24 mouse cellular contexts compared by ENCODE assay signal in the genomic region with DNA sequence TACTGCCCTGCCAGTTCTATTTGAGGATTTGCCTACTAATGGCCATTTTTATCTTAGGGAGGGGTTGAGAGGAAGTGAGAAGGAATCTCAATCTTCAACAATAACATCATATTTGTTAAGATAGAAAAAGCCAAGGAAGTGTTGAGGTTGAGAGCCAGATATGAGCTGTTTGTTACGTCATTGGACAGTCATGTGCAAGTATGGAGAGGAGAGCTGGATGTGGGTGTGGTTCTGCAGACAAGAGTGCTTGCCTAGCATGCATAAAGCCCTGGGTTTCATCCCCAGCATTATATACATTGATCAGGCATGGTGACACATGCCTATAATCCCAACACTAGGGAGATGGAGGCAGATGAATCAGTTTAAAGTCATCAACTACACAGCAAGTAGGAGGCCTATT. TPM values are rescaled to one million over a fixed set of nuclear protein-coding genes. Genes with fewer than 3 reads are reported as not detected.
"Had no signal": no experiment of that assay in that cellular context is flagged by ENCODE, and none has a peak within 500 bp of the region (broad histone marks: within the 10 kb centered on the region; RNA-seq: fewer than 3 reads in every experiment).

No protein-coding gene starts in this region.

- H3K27ac ChIP-seq: liver, embryonic 15.5 days; midbrain, embryonic 10.5 days; midbrain, embryonic 12.5 days; neural tube, embryonic 13.5 days; neural tube, embryonic 15.5 days had no signal

- DNase-seq: liver, postnatal 0 days; lung, embryonic 14.5 days; lung, postnatal 10 days; lung, postnatal 4 days; midbrain, embryonic 14.5 days; retina, postnatal 1 day; right cerebral cortex, adult 18-20 months; right cerebral cortex, postnatal 25 days; right cerebral cortex, postnatal 4 days; spleen, adult 18-20 months; thymus, adult 18-20 months; thymus, postnatal 14 days; thymus, postnatal 4 days had no signal

- H3K4me3 ChIP-seq: liver, embryonic 15.5 days; midbrain, embryonic 10.5 days; midbrain, embryonic 12.5 days; myocyte; neural tube, embryonic 13.5 days; neural tube, embryonic 15.5 days had no signal

- H3K4me1 ChIP-seq: liver, embryonic 15.5 days; midbrain, embryonic 10.5 days; midbrain, embryonic 12.5 days; neural tube, embryonic 13.5 days; neural tube, embryonic 15.5 days had no signal

RNA-seq across cellular contexts. Expression of gene Thy1, which starts 10.8 kb away (rescaled TPM):
- polyA plus RNA-seq: midbrain, embryonic 10.5 days; midbrain, embryonic 12.5 days; myocyte; neural tube, embryonic 11.5 days had no signal

RNA-seq across cellular contexts. Expression of gene Mfrp, which starts 47.6 kb away (rescaled TPM):
- total RNA-seq: megakaryocyte, adult 5-6 weeks; megakaryocyte-erythroid progenitor cell, adult 5-6 weeks had no signal
- polyA plus RNA-seq: liver, embryonic 15.5 days; liver, postnatal 0 days; midbrain, embryonic 12.5 days; neural tube, embryonic 13.5 days; thymus, postnatal 0 days had no signal

RNA-seq across cellular contexts. Expression of gene C1qtnf5, which starts 53.1 kb away (rescaled TPM):
- total RNA-seq: megakaryocyte-erythroid progenitor cell, adult 5-6 weeks had no signal

RNA-seq across cellular contexts. Expression of gene Gm49380, which starts 59.4 kb away (rescaled TPM):
- total RNA-seq: megakaryocyte, adult 5-6 weeks; megakaryocyte-erythroid progenitor cell, adult 5-6 weeks had no signal
- polyA plus RNA-seq: liver, embryonic 15.5 days; liver, postnatal 0 days; small intestine, adult 2 months had no signal
